Mouse (Mus musculus) forebrain, embryonic 14.5 days (tissue): Measurements from ENCODE around the gene Bloc1s6. TPM values are rescaled to one million over a fixed set of nuclear protein-coding genes. Genes with fewer than 3 reads are reported as not detected.

Experiments
- ATAC-seq: fragments of 200-750 bp; cut with Nextera tagmentation; 2 replicates; pipeline ENCODE4 v1.8.0; 2017; ENCODE audit warnings: mild to moderate bottlenecking, moderate library complexity
- DNase-seq: peaks from one replicate; pipeline ENCODE4 v3.0.0-alpha.2; 2015; ENCODE audit warnings: low spot score
- H3K27ac ChIP-seq: fragments of 300-500 bp; sonication (generic); 2 replicates; pipeline ENCODE4 v1.5.1; 2014; ENCODE audit warnings: low read depth, mild to moderate bottlenecking, control low read depth, low read length, moderate library complexity
- H3K27me3 ChIP-seq: fragments of 300-500 bp; sonication (generic); replicated peaks from 2 replicates; pipeline ENCODE4 v1.6.1; 2014; ENCODE audit warnings: low read length, control low read depth, mixed read lengths; ENCODE audit not compliant: control insufficient read depth, insufficient read depth
- H3K36me3 ChIP-seq: fragments of 300-500 bp; sonication (generic); 2 replicates; pipeline ENCODE4 v1.6.1; 2014; ENCODE audit warnings: low read length, control low read depth; ENCODE audit not compliant: control insufficient read depth, insufficient read depth
- H3K4me1 ChIP-seq: fragments of 300-500 bp; sonication (generic); 2 replicates; pipeline ENCODE4 v1.6.1; 2014; ENCODE audit warnings: antibody characterized with exemption, low read length, control low read depth; ENCODE audit not compliant: control insufficient read depth, insufficient read depth
- H3K4me2 ChIP-seq: fragments of 300-500 bp; sonication (generic); 2 replicates; pipeline ENCODE4 v1.6.1; 2014; ENCODE audit warnings: mild to moderate bottlenecking, control low read depth, low read length
- H3K4me3 ChIP-seq: fragments of 300-500 bp; sonication (generic); 2 replicates; pipeline ENCODE4 v1.5.1; 2014; ENCODE audit warnings: low read depth, low read length, control low read depth
- H3K9ac ChIP-seq: fragments of 300-500 bp; sonication (generic); 2 replicates; pipeline ENCODE4 v1.6.1; 2014; ENCODE audit warnings: mild to moderate bottlenecking, low read length, control low read depth, moderate library complexity
- H3K9me3 ChIP-seq: fragments of 300-500 bp; sonication (generic); replicated peaks from 2 replicates; pipeline ENCODE4 v1.6.1; 2016; ENCODE audit warnings: low read length, control low read depth, mixed read lengths; ENCODE audit not compliant: control insufficient read depth
- WGBS: fragments of 180-500 bp; shearing (Covaris S2); extraction: QIAGEN DNeasy Blood & Tissue Kit; methylation state at CpG from one replicate; pipeline ENCODE4 v1.1.7; 2014; 5-methylcytosine and 5-hydroxymethylcytosine counted together
- polyA plus RNA-seq: library from polyadenylated mRNA; unstranded; fragments of >200 nt; fragmentation: Nextera tagmentation; extraction: Ambion mirVana; gene quantifications from 2 replicates; pipeline ENCODE4 v1.2.1, GENCODE M21; 2014

The Bloc1s6 gene
- polyA plus RNA-seq, 1 experiment from 2014 or later, result 76.0 TPM

DNA sequence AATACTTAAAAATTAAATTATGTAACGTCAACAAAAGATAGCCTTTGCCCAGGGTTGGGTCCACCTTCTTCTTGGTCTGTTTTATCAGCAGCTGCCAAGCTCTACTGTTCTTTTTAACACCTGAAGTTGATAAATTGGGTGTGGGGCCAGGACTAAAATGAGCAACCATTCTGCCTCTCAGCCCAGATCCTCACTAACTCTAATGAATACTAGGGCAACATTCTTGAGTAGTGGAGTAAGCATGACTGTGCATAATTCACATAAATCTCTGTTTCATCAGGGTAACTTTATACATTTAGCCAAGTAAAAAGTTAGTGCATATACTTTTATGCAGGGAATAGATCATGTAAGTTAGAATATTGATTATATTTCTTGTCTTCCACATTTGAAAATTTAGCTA, 37.2 kb downstream of the Bloc1s6 start:
- Histone ChIP-seq H3K9ac (no peak overlapping the region), H3K27ac (no peak overlapping the region), H3K9me3 (no peaks in the 10 kb centered on the region), H3K36me3 (no peaks in the 10 kb centered on the region), H3K27me3 (no peaks in the 10 kb centered on the region), H3K4me2 (no peak overlapping the region), H3K4me3 (no peak overlapping the region), H3K4me1 (no peaks in the 10 kb centered on the region)
- ATAC-seq (no peak), DNase-seq (no peak)
- 87% methylated on average over 1 of the region's 1 CpGs for WGBS

DNA sequence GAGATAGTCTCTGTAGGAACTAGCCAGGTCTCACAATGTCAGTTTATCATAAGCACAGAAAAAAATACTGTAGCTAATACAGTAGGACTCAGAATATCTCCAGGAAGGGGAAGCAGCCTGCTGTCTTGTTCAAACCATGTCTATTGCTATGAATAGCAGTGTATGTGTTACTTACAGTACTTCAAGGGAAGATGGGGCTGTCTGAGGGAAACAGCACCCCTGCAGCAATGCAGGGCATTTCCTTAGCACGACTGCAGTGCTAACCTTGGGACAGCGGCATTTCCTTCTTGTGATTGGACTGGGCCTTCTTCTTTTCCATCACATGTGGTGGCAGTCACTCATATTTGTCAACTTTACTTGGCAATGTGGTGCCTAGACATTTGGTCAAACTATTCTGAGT, 38.5 kb downstream of the Bloc1s6 start:
- Histone ChIP-seq H3K4me1 (no peaks in the 10 kb centered on the region), H3K4me2 (no peak overlapping the region), H3K36me3 (no peaks in the 10 kb centered on the region), H3K27me3 (no peaks in the 10 kb centered on the region), H3K4me3 (no peak overlapping the region), H3K9me3 (no peaks in the 10 kb centered on the region), H3K27ac (no peak overlapping the region), H3K9ac (no peak overlapping the region)
- DNase-seq (no peak), ATAC-seq (no peak)
- WGBS, result 80% methylated on average over 2 of the region's 2 CpGs

DNA sequence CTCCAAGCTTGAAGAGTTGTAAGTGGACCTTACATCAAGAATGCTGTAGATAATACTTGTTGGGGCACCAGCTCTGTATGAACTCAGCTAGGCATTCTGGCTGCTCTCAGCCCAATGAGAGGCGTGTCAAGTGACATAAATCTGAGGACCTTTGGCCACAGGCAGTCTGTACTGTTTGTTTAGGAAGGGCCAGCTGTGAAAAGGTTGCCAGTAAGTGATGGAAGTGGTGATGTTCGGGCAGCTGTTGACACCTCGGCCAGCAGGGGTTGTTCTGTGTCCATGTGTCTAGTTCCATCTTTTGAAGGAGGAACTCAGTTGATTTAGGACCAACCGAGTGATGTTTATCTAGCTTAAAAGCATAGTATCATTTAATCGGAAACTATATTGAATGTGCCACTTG, 41.7 kb downstream of the Bloc1s6 start:
- Histone ChIP-seq H3K9ac (no peak overlapping the region), H3K4me1 (no peaks in the 10 kb centered on the region), H3K4me2 (no peak overlapping the region), H3K9me3 (no peaks in the 10 kb centered on the region), H3K27ac (no peak overlapping the region), H3K27me3 (no peaks in the 10 kb centered on the region), H3K36me3 (no peaks in the 10 kb centered on the region), H3K4me3 (no peak overlapping the region)
- WGBS, result 81% methylated on average over 5 of the region's 5 CpGs
- DNase-seq, result no peak
- no peak for ATAC-seq

DNA sequence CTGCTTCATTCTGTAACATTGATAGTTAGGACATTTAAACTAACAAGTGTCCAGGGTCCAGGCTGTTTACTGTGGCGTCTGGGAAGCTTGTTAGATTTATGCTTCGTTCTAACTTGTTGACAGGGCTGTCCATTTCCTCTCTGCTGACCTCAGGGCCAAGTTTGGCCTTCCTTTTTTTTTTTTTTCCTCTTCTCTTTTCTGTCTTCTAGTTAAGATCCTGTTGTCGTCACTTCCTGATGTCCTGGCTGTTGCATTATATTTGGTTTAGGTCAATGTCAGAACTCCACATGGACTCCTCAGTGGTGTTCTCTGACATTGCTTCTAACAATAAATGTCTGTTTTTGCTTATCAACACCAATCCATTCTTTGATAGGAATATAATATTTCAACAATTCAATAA, 42.1 kb downstream of the Bloc1s6 start:
- H3K36me3 ChIP-seq, result no peaks in the 10 kb centered on the region
- H3K27me3 ChIP-seq, result no peaks in the 10 kb centered on the region
- WGBS, result 80% methylated on average over 3 of the region's 3 CpGs
- no peaks in the 10 kb centered on the region for H3K4me1 ChIP-seq
- no peak for ATAC-seq
- no peak overlapping the region for H3K27ac ChIP-seq
- no peak for DNase-seq
- H3K4me2 ChIP-seq, result no peak overlapping the region
- no peak overlapping the region for H3K4me3 ChIP-seq
- H3K9ac ChIP-seq, result no peak overlapping the region
- H3K9me3 ChIP-seq, result no peaks in the 10 kb centered on the region

DNA sequence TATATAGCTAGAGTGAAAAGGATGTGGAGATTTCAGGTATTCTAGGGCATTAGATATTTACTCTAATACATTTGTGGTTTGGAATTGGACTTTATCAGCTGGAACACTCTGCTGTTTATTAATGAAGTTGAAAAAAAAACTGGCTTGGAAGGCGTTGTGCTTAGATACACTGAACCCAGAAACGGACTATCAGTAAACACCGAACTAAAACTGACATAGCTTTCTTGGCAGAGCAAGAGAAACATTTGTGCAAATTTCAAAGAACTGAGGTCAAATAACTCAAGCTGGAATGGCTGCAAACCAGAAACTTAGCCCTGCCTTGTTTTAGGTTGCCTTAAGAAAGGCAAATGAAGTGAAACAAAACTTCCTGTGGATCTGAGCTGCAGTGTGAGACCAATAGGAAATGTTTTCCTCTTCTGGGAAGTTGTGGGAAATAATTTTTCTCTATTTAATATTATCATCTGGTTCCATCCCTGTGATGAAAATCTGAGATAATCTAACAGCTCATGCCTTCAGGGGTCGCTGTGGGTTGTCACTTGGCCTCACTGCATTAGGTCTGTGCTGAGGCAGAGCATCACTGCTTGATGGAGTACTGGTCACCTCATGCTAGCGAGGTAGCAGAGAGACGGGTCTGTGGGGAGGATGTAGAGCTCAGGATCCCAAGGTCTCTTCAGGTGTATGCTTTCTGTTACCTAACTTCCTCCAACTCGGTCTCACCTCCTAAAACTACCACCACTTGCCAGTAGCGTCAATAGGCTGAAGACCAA, 43.5 kb downstream of the Bloc1s6 start:
- Histone ChIP-seq H3K27me3 (no peaks in the 10 kb centered on the region), H3K9ac (no peak overlapping the region), H3K4me1 (no peaks in the 10 kb centered on the region), H3K27ac (no peak overlapping the region), H3K4me2 (no peak overlapping the region), H3K9me3 (no peaks in the 10 kb centered on the region), H3K4me3 (no peak overlapping the region), H3K36me3 (no peaks in the 10 kb centered on the region)
- WGBS, result 80% methylated on average over 8 of the region's 8 CpGs
- DNase-seq (no peak), ATAC-seq (no peak)

DNA sequence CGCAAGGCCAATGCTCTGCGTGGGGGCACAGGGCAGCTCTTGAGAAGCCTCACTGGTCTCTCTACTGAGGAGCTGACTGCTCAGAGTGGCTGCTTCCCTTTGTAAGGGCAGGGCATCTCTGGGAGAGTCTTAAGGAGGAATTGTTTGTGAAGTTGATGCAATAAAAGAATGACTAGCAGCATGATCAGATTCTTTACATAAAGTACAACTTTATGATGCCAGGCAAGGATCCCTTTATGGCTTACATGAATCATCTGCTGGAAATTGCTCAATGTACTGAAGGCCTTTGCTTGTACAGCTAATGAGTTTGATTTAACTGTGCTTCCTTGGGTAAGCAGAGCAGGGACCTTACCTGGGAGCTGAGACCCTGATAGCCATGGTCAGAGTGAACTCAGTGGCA, 45.4 kb downstream of the Bloc1s6 start:
- Histone ChIP-seq H3K4me3 (no peak overlapping the region), H3K4me2 (no peak overlapping the region), H3K9ac (no peak overlapping the region), H3K27ac (no peak overlapping the region), H3K36me3 (no peaks in the 10 kb centered on the region), H3K4me1 (no peaks in the 10 kb centered on the region), H3K27me3 (no peaks in the 10 kb centered on the region), H3K9me3 (no peaks in the 10 kb centered on the region)
- DNase-seq (no peak), ATAC-seq (no peak)
- 84% methylated on average over 2 of the region's 2 CpGs for WGBS

DNA sequence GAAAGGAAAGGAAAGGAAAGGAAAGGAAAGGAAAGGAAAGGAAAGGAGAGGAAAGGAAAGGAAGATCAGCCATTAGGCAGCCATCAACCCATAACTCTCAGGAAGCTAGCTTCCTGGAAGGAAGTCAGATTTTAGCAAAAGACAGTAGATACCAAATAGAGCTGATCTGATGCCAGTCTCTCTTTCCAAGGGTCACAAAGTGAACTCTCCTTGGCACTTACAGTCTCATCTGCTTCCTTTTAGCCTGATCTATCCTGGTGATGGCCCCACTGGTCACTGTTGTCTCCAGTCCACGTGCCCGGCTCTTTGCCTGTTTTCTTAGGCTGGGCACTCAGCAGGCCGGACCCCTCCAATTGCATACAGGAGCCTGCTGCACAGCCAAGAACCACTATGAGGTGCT, 46.4 kb downstream of the Bloc1s6 start:
- Histone ChIP-seq H3K27ac (no peak overlapping the region), H3K9me3 (no peaks in the 10 kb centered on the region), H3K9ac (no peak overlapping the region), H3K4me3 (no peak overlapping the region), H3K36me3 (no peaks in the 10 kb centered on the region), H3K27me3 (no peaks in the 10 kb centered on the region), H3K4me2 (no peak overlapping the region), H3K4me1 (no peaks in the 10 kb centered on the region)
- ATAC-seq (no peak), DNase-seq (no peak)
- WGBS, result 88% methylated on average over 3 of the region's 3 CpGs

DNA sequence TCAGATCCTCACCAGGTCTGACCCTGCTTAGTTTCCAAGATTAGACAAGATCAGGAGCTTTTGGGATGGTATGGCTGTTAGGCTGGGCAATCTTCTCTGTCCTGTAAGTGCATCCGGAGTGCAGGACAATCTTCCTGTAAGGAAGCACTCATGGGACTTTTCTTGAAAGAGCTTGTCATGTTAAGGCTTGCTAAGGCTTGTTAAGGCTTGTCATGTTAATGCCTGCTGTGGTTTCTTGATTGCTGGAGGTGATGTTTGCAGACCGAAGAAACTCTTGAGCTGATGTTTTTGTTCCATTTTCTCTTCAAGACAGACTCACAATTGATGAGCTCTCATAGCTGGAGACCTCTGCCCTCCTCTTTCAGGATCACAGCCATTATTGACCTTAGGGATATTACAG, 47.9 kb downstream of the Bloc1s6 start:
- Histone ChIP-seq H3K4me1 (no peaks in the 10 kb centered on the region), H3K9me3 (no peaks in the 10 kb centered on the region), H3K27me3 (no peaks in the 10 kb centered on the region), H3K4me3 (no peak overlapping the region), H3K4me2 (no peak overlapping the region), H3K27ac (no peak overlapping the region), H3K36me3 (no peaks in the 10 kb centered on the region), H3K9ac (no peak overlapping the region)
- DNase-seq (no peak), ATAC-seq (no peak)
- WGBS, result 92% methylated on average over 2 of the region's 2 CpGs

DNA sequence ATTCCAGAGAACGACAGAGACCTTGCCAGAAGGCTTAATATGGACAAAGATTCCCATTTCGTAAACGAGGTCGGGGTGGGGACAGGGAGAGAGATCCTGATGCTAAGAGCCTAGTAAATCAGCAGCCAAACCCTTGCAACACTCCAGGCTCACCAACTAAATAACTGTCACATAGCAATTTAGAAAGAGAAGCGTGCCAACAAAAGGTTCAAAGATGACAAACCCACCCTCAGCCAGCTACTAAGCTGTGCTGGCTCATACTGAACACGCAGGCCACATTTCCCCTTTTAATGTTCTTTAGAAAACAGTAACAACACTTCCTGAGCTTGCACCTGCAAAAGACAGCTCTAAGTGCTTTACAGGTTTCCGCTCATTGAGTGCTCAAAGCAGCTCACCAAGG, 51.0 kb downstream of the Bloc1s6 start:
- WGBS, result 76% methylated on average over 7 of the region's 7 CpGs

More for the DNA sequence above, 51.0 kb downstream of the Bloc1s6 start:
- no peak overlapping the region for H3K27ac ChIP-seq
- H3K4me3 ChIP-seq, result no peak overlapping the region
- no peak overlapping the region for H3K4me2 ChIP-seq
- ATAC-seq (no peak), DNase-seq (no peak)
- H3K36me3 ChIP-seq, result no peaks in the 10 kb centered on the region
- no peaks in the 10 kb centered on the region for H3K27me3 ChIP-seq
- H3K4me1 ChIP-seq, result no peaks in the 10 kb centered on the region
- H3K9ac ChIP-seq, result no peak overlapping the region
- H3K9me3 ChIP-seq, result no peaks in the 10 kb centered on the region
